Mouse (Mus musculus) urinary bladder, postnatal 4 days (tissue): ENCODE results near the gene Nck1.
A peak's percentile ranks its signal among the peaks of the same experiment; 100 is the strongest.

Experiments
- DNase-seq, 2 experiments: peaks; one replicate each; pipeline ENCODE4 v3.0.0; 2021 to 2022; ENCODE audit warnings: low spot score in 2 of 2

The Nck1 gene

DNA sequence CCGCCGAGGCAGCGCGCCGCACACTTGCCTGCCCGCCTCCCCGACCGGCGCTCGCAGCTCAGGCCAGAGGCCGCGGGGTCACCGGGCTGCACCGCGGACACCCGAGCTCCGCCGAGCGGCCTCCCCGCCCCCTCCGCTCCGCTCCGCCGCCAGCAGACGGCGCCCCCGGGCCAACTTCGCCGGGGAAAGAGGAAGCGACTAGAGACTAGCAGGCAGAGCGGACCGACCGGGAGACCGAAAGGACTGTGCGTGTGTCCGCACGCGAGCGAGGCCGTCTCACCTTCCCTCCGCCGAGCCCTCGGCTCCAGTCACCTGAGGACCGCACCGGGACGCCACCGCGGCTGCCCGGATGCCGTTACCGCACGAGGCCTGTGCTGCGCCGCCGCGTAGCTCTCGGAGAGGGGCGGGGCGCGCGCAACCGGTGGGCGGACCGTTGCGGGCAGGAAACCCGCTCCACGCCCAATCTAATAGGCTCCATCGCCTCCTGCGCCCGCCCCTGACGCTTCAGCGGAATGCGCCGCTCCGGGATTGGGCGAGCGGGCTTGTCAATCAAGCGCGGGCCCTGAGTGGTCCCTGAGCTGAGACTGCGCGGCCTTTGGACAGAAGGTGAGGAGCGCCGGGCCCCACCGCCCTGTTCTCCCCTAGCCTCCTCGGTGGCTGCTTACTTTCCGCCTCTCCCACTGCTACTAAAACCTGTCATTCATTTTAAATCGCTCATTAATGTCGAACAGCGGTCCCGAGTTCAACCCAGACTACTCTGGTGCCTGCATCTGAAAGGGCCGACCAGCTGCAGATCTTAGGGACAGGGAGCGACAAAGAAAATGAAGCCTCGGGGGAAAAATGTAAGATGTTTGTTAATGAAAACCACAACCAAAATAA, at the start of gene Nck1:
Nck1 (minus strand) TSS at position 420 of the 879 bp plus-strand sequence.
- peak; percentile 98 to 99 for DNase-seq

DNA sequence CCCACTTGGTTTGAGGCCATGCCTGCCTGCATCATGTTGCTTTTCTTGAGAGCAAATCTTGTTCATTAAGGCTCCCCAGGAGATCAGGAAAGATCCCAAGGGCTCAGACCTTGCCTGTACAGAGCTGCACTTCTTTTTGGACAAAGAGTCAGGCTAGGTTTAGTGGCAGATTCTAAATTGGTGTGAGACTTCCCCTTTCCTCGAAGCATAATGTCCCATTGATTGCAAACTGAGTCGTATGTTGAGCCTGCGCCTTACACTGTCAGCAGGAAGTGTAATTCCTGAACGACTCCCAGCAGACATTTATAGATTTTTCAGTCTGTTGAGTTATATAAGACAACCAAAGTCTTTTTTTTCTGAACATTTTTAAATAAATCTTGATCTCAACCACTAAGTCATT, 44.5 kb upstream of the Nck1 start:
- DNase-seq = no peak

DNA sequence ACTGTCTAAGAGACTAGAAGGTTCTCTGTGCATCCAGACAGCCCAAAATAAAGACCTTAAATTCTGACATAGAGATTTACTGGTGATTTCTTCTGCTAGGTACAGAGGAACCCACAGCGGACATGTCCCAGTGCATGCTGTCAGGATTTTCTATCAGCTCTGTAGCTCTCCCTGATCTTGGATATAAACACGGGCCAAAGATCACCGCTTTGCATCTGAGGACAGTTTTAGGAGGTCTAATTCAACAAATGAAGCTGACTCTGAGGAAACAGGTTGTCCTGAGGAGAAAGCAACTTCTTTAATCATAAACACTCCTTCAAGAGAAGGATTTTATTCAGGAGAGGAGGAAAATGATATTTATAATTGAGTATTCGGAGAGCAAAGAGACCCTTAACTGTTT, 38.1 kb upstream of the Nck1 start:
- DNase-seq = no peak

DNA sequence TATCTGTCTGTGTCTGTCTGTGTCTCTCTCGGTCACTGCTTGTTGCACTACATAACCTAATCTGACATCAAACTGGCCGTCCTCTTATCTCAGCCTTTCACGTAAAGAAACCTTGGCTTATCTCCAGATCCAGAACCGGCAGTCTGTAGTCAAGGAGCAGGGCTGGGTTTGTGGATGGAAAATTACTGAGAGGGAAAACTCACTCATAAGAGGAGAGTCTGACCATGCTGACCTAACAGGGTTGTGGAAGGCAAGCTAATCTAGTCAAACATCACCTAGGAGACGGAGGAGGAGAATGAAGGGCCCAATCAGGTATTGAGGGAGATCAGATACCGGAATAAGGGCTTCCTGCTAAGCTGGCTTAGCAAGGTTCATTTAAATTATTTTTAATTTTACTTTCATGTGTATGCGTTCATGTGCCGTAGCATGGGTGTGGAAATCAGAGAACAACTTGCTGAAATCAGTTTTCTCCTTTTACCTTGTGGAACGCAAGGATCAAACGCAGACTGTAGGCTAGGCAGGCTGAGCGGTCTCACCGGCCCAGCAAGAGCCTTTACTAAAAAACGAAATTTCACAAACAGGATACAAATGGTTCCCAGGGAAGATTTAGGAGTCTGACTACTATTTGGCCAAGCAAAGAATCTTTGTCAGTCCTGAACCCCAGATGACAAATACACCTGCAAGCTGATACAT, 37.1 kb upstream of the Nck1 start:
- DNase-seq = no peak

DNA sequence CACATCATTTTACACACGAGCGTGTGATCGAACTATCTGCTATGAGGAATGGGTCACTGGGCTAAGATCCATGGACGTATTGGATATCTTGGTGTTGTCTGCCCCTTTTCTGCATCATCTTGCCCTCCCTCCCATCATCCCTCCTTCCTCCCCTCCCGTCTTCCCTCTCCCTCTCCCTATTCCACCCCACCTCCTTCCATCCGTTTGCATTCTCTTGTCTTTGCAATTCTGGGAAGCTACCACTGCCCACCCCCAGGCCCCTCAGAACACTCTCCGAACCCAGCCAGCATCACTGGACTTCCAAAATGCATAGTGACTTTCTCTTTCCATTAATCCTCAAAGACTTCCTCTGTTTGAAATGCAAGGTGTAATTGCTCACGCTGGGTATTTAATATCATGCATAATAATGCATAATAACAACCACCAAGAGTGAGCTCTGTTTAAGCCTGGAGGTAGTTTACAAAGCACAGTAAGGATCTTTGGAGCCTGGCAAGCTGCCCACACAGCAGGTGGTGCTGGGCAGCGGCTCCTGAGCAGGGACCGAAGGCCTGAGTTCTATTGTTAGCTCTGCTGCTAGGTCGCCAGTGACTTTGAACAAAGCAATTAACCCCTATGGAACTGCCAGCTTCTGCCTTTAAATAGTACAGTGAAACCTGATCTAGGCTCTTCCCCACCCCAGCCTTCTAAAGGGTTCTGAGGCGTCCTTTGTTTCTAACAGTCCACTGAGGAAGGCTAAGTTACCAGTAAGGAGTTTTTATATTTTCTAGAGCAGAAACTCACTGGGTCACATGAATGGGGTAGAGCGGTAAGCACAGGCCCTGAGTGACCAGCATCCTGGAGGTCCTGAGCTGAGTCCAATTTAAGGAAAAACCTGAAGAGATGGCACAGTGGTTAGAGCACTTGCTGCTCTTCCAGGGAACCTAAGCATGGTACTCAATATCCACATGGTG, 35.9 kb upstream of the Nck1 start:
- no peak for DNase-seq

DNA sequence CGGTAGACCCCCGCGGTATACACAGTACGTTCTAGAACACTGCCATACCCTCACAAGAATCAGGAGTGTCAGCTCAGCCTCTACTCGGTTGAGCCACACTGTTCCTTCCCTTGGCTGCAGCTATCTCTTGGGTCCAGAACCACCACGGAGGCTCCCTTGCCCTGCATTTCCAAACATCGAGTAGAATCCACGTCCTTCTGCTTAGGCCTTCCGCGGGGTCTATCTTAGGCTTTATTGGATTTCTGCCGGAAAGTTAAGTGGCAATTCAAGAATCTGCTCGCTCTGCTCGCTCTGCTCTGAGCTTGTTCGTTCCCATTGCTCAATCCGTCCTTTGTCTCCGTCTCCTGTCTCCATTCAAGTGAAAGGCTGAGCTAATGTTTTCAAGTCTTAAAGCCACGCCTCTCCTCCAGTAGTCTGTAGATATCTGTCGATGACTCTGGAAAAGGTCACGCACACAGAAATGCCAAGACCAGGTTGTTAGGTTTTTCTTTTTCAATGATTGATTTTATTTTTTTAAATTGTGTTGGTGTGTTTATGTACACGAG, 34.3 kb upstream of the Nck1 start:
- no peak for DNase-seq

DNA sequence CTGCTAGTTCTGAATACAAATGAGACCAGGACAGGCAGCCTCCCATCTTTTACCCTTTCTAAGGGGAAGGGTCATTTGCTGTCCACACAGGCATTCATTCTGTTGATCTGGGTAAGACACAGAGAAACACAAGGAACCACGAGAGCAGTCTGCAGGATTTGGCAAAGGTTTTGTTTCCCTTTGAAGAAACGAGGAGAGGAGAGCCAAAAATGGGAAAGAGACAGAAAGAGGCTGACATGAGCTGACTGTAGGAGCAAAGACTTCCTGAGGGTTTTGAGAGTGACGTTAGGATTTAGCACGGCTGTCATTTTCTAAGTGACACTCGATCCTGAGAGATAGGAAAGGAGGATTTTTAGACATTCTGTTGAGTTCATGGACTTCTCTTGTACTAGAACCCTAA, 28.0 kb upstream of the Nck1 start:
- no peak for DNase-seq

DNA sequence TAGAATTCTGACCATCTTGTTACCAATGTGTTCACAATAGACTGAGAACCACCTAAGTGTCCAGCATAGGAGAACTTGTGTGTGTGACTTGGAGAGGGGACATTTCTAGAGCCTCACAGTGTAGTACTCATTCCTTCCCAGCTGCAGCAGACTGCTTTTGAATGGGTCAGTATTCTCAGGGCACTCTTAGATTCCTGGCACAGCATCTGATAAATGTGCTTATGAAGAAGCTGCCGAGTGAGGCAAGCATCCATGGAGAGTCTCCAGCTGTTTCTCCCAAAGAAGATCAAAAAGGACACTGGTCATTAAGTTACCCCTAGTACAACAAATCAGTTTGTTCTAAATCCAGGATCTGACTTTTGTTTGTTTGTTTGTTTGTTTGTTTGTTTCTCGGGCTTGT, 27.4 kb upstream of the Nck1 start:
- no peak for DNase-seq

DNA sequence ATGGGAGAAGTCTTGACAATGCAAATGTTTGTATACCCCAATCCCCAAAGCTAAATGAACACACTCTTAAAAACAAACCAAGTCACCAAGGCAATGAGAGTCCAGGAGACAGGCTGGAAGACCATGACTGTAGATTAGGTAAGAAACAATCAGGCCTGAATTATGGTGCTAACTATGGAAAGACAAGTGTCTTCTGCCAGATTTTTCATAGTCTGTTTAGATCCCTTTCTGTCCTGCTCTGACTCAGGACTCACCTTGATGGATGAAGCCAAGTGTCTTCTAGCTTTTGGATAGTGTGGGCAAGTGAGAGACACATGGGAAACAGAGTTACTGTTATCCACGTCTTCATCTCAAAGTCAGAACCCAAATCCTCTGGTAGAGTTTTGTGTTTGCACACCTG, 25.6 kb upstream of the Nck1 start:
- DNase-seq = no peak

DNA sequence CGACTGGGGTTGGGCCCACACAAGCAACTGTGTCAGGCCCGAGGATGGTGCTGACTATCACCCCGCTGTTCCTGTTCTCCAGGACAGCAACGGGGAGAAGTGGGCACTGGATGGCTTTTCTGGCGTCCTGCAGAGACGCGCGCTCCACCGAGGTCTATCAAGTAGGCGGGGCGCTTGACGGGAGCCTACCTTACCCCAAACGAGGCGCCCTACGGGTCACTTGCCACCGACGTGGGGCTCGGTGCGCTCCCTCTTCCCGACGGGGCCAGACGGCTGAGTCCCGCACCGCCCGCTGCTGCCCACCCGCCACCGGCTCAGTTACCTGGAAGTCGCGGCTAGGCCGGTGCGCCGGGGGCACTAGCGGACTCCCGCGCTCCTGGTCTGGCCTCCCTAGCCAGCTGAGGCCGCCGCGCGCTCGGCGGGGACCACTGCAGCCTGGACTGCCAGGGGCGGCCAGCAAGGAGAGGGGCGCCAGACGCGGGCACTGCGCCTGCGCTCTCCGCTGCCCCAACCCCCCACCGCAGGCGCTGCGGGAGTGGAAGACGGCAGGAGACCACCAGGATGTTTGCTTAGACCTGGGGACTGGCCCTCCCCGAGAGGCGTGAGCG, 24.8 kb upstream of the Nck1 start, which contains the start of gene Slc35g2:
Slc35g2 (minus strand) TSS at position 465 of the 608 bp plus-strand sequence.
- DNase-seq = peak in 1 of 2 experiments; percentile 28

DNA sequence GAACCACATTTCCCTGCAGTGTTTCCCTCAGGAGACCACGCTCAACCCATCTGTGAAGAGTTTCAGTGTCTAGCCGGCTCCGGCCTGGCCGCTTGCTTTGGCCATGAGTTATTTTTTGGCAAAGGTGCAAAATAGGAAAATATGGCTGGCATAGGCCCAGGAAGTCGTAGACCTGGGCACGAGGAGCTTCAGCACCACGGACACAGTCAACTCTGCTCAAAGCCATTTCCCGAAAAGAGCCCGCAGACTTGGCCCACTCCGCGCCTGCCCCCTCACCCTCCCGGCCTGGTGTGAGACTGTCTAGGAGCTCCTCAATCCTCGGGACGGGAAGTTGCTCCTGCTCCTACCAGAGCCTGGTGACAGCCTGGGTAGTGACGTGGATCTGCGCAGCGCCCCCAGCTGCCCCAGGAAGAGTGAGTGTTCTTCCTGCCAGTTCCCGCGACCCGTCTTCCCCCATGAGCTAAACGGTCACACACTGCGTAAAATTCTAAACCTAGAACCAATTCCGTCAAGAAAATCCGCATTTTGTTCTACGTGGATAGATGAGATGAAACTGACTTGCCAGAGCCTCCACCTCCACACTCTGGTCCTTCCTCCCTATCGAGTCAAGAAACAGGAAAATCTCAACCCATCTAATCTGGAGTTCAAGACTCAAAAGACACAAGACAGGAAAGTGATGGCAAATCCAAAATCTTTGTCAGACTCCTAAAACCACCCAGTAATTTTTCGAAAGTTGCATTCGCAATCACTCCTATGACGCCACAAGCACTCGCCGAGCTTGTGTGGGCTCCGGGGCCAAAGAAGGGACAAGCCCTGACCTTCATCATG, 24.1 kb upstream of the Nck1 start:
- no peak for DNase-seq

DNA sequence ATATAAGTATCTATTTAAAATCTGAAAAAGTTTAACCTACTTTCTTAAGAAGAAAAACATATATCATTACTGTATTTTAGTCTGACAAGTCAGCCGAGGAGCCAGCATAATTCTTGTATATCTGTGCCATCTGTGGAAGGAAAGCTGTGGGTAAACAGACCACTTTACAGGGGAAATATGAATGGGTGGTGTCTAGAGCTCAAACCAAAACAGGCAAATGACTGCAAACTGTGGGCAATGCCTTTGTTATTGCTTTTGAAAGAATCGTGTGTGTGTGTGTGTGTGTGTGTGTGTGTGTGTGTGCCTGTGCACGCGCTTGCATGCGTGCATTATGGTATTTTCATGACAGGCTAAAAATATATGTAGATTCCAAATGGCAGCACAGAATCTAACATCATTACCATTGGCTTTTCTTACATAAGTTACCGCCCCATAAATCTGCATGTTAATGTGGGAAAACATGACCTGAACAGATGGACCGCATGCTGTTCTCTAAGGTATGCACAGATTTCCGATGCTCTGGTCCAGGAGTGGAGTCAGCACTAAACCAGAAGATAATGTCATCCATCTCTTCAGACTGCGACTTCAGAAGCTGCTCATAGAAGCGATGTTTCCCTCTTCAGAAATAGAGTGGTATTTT, 14.4 kb upstream of the Nck1 start:
- no peak for DNase-seq

DNA sequence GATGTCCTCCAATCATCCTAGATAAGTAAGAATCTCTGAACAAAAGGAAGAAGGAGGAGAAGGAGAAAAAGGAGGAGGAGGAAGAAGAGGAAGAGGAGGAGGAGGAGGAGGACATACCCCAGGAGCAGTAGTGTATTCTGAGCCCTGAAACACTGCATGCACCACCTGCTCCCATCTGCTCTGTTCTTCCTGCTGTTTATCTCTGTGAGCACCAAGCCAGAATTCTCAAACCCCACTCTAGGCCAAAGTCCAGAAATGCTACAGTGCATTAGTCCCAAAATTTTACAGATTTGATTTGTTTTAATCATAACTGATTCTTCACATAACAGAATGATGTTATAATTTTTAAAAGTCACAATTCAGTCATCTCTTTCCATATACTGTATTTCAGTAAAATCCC, 13.1 kb upstream of the Nck1 start:
- DNase-seq = no peak

DNA sequence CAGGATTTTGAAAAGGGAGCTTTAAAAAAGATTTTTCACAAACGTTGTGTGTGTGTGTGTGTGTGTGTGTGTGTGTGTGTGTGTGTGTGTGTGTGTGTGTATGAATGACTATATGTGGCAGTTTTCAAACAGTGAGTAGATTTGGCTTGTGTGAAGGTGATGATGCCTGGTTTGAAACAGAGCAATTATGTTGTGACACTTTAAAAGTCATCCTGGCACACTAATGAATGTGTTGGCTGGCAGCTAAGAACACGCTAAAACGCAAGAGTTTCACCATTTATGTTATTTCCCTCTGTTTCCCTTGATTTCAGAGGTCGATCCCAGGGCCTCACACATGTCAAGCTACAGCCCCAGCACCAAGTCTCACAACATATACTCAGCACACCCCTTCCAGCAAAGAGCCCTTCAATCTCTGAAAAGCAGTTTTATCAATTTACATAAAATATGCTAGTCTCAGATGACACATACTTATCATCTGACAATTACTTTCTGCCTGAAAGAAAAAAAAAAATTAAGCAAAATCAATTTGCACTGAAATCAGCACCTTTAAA, 12.2 kb upstream of the Nck1 start:
- no peak for DNase-seq

DNA sequence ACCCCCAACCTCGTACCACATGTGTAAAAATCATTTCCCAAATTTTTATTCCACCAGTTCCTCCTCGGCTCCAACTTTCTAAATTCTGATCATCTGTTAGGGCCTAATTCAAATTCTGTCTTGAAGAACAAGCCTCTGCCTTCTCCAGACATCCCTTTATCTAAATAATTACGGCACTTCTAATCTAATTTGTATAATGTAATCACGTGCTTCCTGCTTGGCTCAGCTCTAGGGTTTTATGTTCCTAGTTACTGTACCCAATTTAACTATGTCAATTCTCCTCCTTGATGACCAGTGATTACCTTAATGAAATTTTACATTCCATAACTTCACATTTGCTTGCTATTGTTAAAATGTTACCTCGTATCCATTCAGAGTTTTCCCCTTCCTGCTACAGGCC, 9.8 kb upstream of the Nck1 start:
- DNase-seq = no peak

DNA sequence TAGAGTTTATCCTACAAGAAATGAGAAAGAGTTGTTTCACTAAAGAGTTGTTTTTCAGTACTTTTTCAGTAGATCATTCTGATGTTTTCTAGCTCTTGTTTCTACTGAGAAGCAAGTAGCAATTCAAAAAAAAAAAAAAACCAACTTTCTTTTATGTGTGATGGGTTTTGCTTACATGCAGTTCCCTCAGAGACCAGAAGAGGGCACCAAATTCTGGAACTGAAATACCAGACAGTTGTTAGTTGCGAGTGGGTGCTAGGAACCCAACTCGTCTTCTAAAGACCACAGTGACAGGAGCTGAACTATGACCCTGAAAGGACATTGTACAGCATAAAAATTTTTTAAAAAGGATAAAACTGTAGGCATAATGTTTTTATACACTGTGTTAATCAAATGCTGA, 2.4 kb upstream of the Nck1 start:
- no peak for DNase-seq

DNA sequence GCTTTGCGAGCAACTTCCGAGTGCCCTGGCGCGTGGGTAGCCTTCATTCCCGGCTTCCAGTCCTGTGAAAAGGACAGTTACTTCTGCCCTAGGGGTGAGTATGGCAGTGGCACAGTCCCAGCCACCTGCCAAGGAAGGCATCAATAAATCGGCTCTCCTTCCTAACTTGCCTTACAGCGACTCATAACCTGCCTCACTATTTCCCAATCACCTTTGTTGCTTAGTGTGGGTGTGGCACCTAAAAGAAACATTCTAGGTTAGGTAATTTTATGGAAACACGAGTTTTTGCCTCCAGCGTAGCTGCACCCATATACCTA, 618 bp upstream of the Nck1 start:
- DNase-seq = no peak

DNA sequence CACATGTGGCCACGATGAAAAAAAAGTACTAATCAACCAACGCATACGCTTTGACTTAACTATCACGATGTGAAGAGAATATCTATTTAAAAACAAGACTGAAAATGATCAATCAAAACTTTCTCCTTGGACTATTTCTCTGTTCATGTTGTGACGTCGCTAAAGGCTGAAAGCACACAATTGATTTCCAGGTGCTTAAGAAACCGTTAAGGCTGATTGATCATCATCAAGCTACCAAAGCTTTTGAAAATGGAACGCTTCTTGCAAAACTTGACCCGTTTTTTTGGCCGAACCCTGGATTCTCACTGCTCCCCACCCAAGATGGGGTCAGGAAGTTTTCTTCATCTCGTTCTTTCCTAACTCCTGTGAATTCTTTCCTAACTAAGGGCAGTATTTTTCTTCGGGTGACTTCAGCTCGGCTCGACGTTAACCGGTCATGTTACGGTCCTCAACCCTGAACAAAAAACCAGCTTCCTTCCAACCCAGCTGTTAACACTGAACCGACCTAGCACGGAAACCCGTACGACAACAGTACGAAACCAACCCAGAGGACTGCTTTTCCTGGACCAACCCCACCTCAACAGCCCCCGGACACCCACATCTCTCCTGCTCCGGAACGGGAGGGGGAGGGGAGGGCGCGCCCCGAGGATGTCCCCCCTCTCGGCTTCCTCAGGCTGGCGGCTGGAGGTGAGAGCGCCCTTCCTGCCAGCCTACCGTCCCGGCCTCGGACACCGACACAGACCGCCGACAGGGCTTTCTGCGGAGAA, 803 bp downstream of the Nck1 start:
- DNase-seq = peak in 1 of 2 experiments; percentile 62
